Mouse (Mus musculus) erythroid progenitor cell, adult 5-6 weeks (primary cell): ENCODE results near the gene Klhl31. TPM values are rescaled to one million over a fixed set of nuclear protein-coding genes. Genes with fewer than 3 reads are reported as not detected.

Source experiments
- ATAC-seq: replicated peaks from 2 replicates; pipeline ENCODE4 v1.8.0; 2016; ENCODE audit warnings: moderate number of reproducible peaks, mild to moderate bottlenecking, moderate TSS enrichment, inconsistent platforms; ENCODE audit not compliant: poor library complexity, low FRiP score, severe bottlenecking
- total RNA-seq, 2 experiments: library from RNA; stranded (forward) in 1 of 2; stranded (reverse) in 1 of 2; fragments of 150-400 nt in 1 of 2; fragments of 186-747, 209-891 nt in 1 of 2; gene quantifications; 2 replicates each; pipeline versions ENCODE4 v1.2.3 to v1.2.4; 2015 to 2017; ENCODE audit warnings: low replicate concordance in 2 of 2

Gene Klhl31
- total RNA-seq (2015; ENCODE audit: low replicate concordance), result not detected in 2 replicates
- not detected in 2 replicates for total RNA-seq (2017; ENCODE audit: low replicate concordance)

DNA sequence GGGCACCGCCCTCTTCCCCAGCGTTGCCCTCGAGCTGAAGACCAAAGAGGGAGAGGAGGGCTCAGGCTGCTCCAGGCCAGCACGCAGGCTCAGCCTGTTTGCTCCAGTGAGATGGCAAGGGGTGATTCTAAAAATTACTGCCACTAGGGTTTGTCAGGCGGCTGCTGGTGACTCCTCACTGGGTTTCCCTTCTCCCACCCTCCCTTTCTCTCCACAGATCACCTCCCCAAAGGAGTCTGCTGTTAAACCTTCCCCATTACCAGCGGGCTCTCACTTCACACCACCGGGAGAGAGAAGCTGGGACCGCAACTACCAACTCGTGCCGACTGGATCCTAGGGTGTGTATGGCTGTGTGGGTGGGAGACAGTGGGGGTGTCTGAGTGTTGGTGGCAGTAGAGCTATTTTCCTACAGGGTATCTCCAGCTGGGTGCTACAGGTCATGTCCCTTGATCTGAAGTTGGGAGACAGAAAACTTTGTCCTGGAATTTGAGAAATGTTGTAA, at the start of gene Klhl31:
TSS of gene Klhl31 (plus strand) at position 51 of the 502 bp plus-strand sequence.
- ATAC-seq, result no peak

DNA sequence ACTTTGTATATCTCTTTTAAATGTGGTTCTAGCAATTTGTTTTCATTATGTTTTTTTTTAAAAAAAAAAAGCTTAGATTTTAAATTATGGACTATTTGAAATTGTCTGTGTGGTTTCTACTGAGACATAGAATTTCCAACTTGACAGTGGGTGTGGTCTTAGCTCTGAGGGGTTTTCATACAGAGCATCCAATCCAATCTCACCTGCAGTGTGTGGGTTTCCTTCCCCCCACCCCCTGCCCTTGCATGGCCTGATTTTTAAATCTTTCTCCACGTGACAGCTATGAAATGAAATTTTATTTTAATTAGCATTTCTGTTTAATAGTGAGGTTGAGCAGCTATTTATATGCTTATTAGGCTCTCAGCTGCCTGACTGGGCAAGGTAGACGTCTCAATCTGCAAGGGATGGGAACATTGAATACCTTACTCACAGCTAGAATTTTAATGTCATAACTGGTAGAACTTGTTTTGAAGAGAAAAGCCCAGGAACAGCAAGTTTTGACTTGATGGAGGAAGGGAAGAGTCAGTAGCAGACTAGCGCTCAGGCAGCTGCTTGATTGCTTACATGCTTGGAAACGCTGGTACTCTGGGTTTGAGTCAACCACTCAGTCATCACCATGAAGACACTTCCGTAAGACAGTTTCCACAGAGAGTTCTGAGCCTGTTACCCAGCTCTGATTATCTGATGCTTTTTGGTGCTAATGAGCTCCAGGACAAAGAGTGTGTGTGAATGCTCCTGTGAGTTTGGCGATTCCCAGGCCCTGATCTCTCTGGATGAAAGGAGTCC, 49.3 kb upstream of the Klhl31 start:
- ATAC-seq, result no peak

DNA sequence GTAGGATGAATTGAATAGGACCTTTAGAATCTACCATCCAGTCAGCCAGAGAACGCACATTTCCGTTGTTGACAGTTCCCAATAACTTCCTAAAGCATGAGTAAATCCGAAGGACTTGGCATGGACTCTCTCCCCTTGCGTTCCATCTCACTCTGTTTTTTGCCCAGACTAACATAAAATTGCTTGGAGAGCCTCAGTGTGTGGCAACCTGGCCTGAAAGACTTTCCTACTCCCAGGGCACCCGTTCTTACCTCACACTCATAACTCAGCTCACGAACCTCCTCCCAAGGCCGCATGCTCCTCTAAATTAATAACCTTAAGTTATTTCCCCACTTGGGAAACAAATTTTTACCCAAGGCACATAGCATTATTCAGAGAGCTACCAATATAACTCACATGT, 48.7 kb upstream of the Klhl31 start:
- ATAC-seq, result no peak

DNA sequence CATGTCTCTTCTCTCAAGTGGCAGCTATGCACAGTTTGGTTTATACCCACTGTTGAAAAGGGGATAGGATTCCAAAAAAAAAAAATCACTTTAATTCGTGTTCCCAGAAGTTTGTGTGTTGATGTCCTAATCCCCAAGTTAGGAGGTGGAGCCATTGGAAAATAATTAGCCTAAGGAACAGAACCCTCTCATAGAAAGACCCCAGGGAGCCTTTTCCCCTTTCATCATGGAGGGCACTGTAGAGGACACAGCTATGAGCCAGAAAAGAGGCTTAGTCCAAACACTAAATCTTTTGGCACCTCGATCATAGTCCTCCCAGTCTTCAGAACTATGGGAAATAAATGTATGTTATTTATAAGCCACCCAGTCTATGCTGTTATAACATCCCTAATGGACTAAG, 46.8 kb upstream of the Klhl31 start:
- ATAC-seq, result no peak

DNA sequence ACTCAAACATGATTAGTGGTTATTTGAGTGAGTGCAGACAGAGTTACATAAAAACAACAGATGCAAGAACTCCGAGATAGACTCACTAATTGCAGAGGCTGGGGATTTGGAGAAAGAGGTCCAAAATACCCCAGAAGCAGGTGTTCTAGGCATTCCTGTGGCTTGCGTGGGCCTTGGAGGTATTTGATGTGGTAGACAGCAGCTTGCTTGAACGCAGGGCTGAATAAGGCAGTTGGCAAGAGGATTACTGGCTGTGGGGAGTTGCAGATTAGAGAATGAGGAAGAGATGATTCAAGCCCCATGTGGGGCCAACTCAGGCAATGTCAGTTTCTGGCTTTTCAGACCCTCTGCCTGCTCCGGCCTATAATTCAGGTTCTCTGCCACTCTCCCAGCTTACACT, 43.9 kb upstream of the Klhl31 start:
- ATAC-seq, result no peak

DNA sequence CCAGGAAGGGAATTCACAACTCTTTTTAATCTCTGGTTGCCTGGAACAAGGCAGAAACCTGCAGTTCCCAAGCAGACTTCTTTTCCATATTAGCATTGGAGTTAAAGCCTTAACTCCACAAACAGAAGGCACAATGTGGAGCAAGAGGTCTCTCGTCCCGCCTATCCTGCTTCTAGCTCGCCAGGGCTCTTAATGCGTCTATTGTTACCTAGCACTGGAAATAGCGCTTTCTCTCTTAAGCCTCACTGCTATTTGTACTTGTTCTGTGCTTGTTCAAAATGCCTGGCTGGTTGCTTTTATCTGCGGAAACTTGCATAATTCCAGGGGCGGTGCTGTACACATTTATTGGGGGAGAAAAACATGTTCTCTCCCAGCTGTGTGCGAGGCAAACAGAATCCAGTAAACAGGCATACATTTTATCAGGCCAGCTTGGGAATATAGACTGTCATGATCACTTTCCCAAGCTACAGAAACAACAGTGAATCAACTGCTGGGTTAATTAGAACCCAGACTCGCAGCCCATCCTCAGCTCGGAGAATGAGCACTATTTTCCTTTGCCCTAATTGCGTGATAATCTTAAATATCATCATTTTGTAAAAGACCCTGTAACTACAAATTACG, 41.2 kb upstream of the Klhl31 start:
- no peak for ATAC-seq

DNA sequence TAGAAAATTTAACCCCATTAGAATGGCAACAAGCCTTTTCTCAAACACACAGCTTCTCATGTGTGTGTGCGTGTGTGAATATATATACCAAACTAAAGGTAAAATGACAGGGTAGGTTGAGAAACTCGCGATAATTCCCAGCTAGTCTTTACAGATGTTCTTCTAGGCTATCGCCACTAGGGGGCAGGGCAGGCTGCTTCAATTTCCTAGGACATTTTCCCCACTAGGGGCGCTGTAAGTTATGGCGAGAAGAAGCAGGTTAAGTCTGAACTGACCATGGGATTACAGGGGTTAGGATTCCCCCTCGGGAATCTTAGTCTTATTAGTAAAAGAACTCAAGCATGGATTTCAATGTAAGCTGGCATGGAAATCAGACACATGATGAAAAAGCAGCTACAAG, 39.9 kb upstream of the Klhl31 start:
- peak; percentile 68; the same call in 1 of the 2 replicates for ATAC-seq

DNA sequence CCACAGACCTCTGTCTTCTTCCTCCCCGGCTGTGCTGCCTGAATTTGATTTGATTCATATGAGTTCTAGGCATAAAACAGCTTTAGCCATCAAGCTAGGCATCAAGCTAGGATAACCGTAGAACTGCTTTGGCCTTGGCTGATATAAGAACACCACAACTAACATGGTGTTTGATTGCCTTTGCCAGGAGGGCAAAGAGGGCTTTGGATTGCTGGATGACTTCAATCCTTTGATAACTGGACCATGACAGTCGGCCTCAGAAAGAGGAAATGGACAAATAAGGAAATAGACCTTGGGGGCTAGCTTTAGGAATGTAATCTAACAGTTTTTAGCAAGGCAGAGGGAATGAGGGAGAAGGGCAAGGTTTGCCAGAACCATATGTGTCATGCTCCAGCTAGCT, 37.7 kb upstream of the Klhl31 start:
- no peak for ATAC-seq

DNA sequence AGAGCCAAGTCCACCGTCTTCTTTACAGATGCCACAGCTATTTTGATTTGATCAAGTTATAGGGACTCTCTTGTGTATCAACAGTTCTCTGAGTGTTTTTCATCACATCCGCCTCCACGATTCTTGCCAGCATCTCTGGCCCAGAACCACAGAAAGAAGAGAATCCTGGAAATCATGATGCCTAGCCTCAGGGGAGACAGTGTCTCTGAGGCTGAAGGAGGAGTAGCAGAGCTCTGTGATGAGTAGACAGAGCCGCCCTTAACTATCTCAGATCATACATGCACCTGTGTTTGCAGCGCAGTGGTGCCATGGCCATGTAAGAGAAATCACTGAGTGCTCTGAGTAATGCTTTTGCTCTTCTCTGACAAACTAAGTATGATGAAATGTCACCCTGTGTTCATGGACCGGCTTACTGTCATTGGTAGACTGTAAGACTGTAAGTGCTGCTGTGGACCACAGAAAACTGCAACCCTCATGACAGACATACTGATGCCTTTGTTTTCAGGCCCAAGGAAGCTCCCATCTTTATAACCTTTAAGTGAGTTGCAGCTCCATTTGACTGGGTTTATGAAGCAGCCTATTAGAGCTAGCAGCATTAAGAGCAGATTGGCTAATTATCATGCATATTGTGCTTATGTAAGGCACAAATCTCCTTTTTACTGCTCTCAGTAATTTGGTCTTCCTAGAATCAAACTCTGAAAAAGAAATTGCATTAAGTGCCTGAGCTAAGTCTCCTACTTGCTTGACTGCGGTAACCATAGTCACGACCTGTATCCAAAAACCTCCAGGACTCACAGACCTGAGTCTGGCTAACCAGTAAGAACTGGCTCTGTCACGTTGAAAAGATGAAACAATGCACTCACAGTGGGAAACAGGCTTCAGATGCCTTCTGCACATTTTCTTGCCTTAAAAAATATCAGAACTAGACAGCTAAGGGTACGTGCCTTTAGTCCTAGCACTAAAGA, 33.7 kb upstream of the Klhl31 start:
- no peak for ATAC-seq

DNA sequence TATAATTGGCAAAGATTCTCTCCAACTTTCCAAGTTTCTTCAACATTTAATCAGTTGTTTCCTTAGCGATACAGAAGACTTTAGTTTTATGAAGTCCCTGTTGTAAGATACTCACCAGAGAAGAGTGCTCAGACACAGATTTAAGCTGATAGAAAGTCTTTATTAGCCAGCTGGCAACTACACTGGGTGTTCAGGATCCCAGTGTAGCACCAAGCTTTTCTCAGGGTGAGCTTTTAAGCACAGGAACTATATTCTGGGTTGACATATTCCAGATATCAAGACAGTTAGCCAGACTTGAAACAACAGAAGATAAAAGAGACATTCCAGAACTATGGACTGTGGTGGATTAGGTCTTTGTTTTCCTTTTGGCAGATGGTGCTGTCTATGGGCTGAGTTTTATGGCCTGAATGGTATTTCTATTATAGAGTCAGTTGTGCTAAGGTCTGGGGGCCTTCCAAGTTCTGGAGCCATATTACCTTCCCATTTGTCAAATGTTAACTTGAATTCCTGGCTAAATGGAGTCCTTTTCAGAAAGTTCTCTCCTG, 32.3 kb upstream of the Klhl31 start:
- no peak for ATAC-seq

DNA sequence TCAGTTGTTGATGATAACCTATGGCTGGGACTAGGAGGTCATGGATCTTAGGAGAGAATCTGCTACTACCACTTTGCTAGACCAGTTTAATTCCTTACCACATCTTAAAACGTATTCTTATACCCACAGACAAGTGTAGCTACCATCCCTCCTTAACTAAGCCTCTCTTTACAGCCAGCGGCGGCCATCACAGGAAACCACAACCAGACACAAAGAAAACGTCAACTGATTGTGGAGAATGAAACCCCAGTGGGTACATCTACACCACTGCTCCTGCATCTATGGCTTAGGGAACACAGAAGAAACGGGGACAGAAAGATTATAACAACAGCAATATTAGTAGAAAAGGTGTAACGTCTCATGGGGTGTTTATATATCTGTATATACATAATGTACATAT, 29.0 kb upstream of the Klhl31 start:
- ATAC-seq, result no peak

DNA sequence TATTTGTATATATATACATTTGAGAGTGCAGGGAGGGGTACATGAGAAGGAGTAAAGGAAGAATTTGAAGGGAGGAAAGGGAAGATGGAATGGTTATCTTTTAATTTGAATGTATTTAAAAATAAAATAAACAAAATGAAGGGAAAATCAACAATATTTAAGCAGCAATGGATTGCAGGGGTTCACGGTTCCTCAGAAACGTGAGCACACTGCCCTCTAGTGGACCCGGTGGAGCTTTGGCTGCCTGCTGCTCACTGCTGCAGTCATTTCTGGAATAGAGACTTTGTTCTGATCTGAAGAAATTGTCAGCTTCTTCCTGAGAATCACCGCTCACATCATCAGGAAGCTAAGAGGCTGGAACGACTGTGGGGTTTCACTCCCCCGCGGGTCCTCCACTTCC, 28.5 kb upstream of the Klhl31 start:
- no peak for ATAC-seq

DNA sequence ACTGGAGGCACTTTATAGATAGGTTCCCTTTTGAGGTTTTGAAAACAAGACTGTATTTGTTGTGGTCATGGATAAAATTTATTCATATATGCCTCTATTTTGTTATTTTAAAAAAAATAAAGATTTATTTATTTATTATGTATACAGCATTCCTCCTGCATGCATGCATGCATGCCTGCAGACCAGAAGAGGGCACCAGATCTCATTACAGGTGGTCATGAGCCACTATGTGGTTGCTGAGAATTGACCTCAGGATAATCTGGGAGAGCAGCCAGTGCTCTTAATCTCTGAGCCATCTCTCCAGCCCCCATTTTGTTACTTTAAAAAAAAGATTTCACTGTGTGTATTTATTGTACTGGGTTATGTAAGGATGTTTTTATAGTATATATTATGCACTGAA, 25.5 kb upstream of the Klhl31 start:
- no peak for ATAC-seq

DNA sequence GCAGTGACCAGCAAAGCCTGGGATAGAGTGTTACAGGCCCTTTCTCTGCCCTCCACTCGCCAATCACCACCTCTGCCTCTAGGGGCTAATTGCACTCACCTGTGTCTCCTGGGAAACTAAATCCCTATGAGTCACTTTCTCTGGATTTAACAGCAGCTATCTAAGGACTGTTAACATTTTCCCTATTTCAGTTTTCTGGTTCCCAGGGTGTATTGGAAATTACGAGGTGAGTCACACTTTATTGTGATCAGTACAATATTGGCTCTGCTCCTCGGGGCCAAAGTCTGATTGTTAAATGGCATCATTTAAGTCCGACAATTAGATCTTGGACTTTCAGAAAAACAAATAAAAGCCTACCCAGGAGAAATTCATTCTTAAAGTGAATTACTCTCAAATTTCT, 24.0 kb upstream of the Klhl31 start:
- ATAC-seq, result no peak

DNA sequence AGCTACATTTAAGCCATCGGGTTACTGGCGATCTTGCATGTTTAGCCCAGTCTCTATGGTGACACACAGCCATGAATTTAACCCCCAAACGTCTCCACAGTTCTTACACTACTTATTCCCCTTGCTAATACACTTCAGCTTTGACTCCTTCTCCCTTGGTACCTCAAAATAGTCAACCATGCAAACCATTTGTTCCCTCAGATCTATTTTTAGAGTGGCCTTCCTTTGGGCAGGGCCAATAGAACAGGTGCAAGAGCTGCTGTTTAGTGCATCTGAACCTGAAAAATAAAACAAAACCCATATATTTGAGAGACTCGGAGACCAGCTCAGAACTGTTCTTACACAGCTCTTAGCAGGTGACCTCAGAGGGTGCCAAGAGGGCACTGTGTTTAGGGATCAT, 20.4 kb upstream of the Klhl31 start:
- ATAC-seq, result no peak

DNA sequence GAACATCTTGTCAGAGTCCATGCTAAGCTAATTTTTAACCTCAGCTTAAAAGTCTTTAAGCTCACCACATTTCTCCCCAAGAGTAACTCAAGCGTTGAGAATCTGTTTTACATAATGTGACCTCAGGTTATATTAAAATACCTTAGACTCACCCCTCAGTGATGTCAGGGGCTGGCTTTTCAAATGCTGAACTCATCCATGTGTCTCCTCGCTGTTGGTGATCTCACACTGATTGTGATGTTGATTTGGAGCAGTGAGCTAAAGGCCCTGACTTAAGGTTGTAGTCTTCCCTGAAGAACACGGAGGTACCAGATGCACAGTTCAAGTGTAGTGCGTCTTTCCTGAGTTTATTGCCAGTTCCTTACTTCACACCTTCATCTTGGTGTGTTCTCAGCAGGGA, 19.5 kb upstream of the Klhl31 start:
- no peak for ATAC-seq

DNA sequence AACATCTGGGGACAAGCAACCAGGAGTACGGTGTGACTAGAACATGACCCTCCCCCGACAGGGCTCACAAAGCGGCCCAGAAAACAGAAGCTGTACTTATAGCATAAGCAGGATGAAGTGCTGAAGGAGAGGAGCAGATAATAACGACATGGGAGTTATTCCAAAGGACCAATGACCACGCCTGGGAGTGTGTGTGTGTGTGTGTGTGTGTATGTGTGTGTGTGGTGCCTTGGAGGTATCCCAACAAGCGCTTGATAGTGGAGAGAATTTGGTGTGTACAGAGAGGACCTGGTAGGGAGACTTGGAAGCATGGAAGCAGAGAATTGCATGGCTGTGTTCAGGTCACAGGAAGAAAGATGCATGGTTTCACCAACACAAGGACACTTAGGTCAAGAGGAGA, 18.5 kb upstream of the Klhl31 start:
- ATAC-seq, result no peak

DNA sequence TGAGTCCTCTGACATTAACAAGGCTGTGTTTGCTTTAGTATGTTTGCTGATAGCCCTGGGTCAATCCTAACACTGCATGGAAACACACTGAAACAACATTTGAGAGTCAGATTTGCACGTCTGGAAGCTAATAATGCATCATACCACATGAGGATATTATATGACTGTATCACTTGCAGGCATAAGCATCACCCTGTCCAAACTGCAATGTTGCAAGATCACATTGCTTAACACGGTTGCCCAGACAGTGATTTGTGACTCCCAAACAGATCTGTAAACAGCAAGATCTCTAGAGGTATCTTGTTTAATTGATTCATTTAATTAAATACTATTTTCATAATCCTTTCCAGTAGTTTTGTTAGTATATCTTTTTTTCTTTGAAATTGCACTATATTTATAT, 17.9 kb upstream of the Klhl31 start:
- no peak for ATAC-seq

DNA sequence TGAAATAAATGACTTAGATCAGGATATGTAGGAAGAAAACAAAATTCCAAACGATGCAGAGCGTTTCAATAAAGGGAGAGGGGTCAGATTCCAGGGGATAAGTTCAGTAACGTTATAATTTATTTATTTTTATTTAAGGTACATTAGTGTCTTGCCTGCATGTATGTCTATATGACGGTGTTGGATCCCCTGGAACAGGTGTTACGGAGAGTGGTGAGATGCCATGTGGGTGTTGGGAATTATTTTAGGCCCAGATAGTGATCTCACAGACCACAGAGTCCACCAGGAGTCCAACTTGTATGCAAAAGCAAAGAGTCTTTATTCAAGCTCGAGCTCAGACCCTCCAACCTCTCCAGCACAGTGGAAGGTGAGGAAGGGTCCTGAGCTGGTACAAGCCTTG, 16.2 kb upstream of the Klhl31 start:
- no peak for ATAC-seq

DNA sequence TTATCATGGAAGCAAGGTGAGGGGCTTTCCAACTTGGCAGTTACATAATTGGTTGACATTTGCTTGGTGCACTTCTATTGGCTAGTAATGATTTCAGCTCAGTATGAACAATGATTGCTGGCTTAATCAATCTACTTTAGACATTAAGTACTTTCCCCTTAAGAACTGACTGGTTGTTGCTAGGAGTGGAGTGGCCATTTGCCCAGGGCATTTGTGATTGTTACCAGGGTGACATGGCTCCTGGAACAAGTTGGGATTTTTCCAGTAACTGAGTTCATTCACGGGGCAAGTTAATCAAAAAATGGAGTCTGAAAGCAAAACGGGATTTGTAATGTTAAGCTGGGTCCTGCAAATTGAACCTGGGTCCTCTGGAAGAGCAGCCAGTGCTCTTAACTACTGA, 15.8 kb upstream of the Klhl31 start:
- no peak for ATAC-seq
